In genomic region chr6:100155676-100156075, GRCm38 (mm10) we compare ENCODE assay signal across 8 mouse cellular contexts.
A peak's percentile ranks its signal among the peaks of the same experiment; 100 is the strongest.
DNase-seq lines count a peak whose midpoint lies in the region; ATAC-seq and TF ChIP-seq lines count a peak whose summit lies in the region.

No protein-coding gene starts in this region.

- ATAC-seq in forebrain, embryonic 14.5 days: peak; percentile 19; the same call in 1 of the 2 replicates
- ATAC-seq in hindbrain, embryonic 16.5 days: peak; percentile 21; the same call in 1 of the 2 replicates
- ATAC-seq in liver, postnatal 0 days: peak; percentile 33; the same call in 1 of the 2 replicates

- peak overlapping the region; percentile 23; the same call in 1 of the 2 replicates for H3K27ac ChIP-seq in forebrain, embryonic 14.5 days (ENCODE audit: low read depth, low read length)
- peak overlapping the region; percentile 10; the same call in 1 of the 2 replicates for H3K27ac ChIP-seq in hindbrain, embryonic 16.5 days (ENCODE audit: low read depth, low read length)
- no peak overlapping the region for H3K27ac ChIP-seq in liver, postnatal 0 days (ENCODE audit: low read depth)

- no peak for TF ChIP-seq EP300 in liver, postnatal 0 days (IDR thresholded peaks at IDR 0.05; ENCODE audit: low read depth)

- no peaks in the 10 kb centered on the region for H3K36me3 ChIP-seq in forebrain, embryonic 14.5 days (ENCODE audit: control insufficient read depth, insufficient read depth, low read length)
- H3K36me3 ChIP-seq in hindbrain, embryonic 16.5 days (ENCODE audit: control insufficient read depth, insufficient read depth, low read length): no peaks in the 10 kb centered on the region
- H3K36me3 ChIP-seq in liver, postnatal 0 days (replicated peaks; ENCODE audit: insufficient read depth, low read length): no peaks in the 10 kb centered on the region

- H3K4me1 ChIP-seq in forebrain, embryonic 14.5 days (ENCODE audit: control insufficient read depth, insufficient read depth, low read length): peaks cover 15% of the 10 kb centered on the region
- H3K4me1 ChIP-seq in hindbrain, embryonic 16.5 days (ENCODE audit: control insufficient read depth, insufficient read depth, low read depth, low read length): peaks cover 10% of the 10 kb centered on the region; the same call in 1 of the 2 replicates
- H3K4me1 ChIP-seq in liver, postnatal 0 days (ENCODE audit: insufficient read depth): peaks cover 12% of the 10 kb centered on the region; the same call in 1 of the 2 replicates

- TF ChIP-seq CTCF in liver, postnatal 0 days (IDR thresholded peaks at IDR 0.05; ENCODE audit: low read depth): no peak

- DNase-seq in gastrocnemius, postnatal 14 days: peak; percentile 36
- no peak for DNase-seq in gastrocnemius, postnatal 36 days
- DNase-seq in forebrain, embryonic 14.5 days (ENCODE audit: low spot score): peak; percentile 56
- DNase-seq in liver, postnatal 0 days: peak; percentile 36
- peak; percentile 55 for DNase-seq in ovary, postnatal 36 days (ENCODE audit: low spot score)
- no peak for DNase-seq in gastrocnemius, adult 8-10 months (ENCODE audit: low spot score in 2 of 2)
- no peak for DNase-seq in urinary bladder, adult 2 months (ENCODE audit: low spot score)

- no peak overlapping the region for H3K4me3 ChIP-seq in forebrain, embryonic 14.5 days (ENCODE audit: low read depth, low read length)
- H3K4me3 ChIP-seq in hindbrain, embryonic 16.5 days (ENCODE audit: low read length): no peak overlapping the region
- no peak overlapping the region for H3K4me3 ChIP-seq in liver, postnatal 0 days (ENCODE audit: low read depth, low read length)

- no peaks in the 10 kb centered on the region for H3K27me3 ChIP-seq in forebrain, embryonic 14.5 days (replicated peaks; ENCODE audit: control insufficient read depth, insufficient read depth, low read length)
- H3K27me3 ChIP-seq in hindbrain, embryonic 16.5 days (replicated peaks; ENCODE audit: control insufficient read depth, insufficient read depth, low read length): peaks cover 2% of the 10 kb centered on the region
- H3K27me3 ChIP-seq in liver, postnatal 0 days (ENCODE audit: insufficient read depth, low read length): no peaks in the 10 kb centered on the region

- H3K9me3 ChIP-seq in forebrain, embryonic 14.5 days (replicated peaks; ENCODE audit: control insufficient read depth, low read length): no peaks in the 10 kb centered on the region
- no peaks in the 10 kb centered on the region for H3K9me3 ChIP-seq in hindbrain, embryonic 16.5 days (ENCODE audit: control insufficient read depth, low read length)
- H3K9me3 ChIP-seq in liver, postnatal 0 days (ENCODE audit: low read length): no peaks in the 10 kb centered on the region

- intact Hi-C loops in gastrocnemius, postnatal 14 days (cut with DNase I; ENCODE audit: low total_unique reads): no loop called here
- intact Hi-C loops in gastrocnemius, postnatal 36 days (cut with DNase I): no loop called here

- 42% methylated on average over 20 of the region's 20 CpGs for WGBS in forebrain, embryonic 14.5 days
- 24% methylated on average over 20 of the region's 20 CpGs for WGBS in hindbrain, embryonic 16.5 days
- 18% methylated on average over 20 of the region's 20 CpGs for WGBS in liver, postnatal 0 days (ENCODE audit: insufficient replicate concordance)

- H3K9ac ChIP-seq in forebrain, embryonic 14.5 days (ENCODE audit: low read length): no peak overlapping the region
- no peak overlapping the region for H3K9ac ChIP-seq in hindbrain, embryonic 16.5 days (ENCODE audit: low read depth, low read length)
- no peak overlapping the region for H3K9ac ChIP-seq in liver, postnatal 0 days (replicated peaks)

- no peak overlapping the region for H3K4me2 ChIP-seq in forebrain, embryonic 14.5 days (ENCODE audit: low read length)
- H3K4me2 ChIP-seq in hindbrain, embryonic 16.5 days (ENCODE audit: low read length): no peak overlapping the region
- H3K4me2 ChIP-seq in liver, postnatal 0 days (ENCODE audit: low read depth, low read length): peak overlapping the region; percentile 15; the same call in 1 of the 2 replicates

Comparison
In these comparisons a context has a peak if more than half of its experiments do, and no peak if none do; other contexts are left out.
1. DNase-seq: peak in gastrocnemius, postnatal 14 days (single experiment), forebrain, embryonic 14.5 days (single experiment), liver, postnatal 0 days (single experiment) and ovary, postnatal 36 days (single experiment); none in gastrocnemius, postnatal 36 days (0 of 2), gastrocnemius, adult 8-10 months (0 of 2) and urinary bladder, adult 2 months (single experiment).
2. Peak in every context shown above with its lines, with median percentiles within 50 percentile points of each other: ATAC-seq.